Mouse (Mus musculus): ENCODE results near the gene Cwc22. TPM values are rescaled to one million over a fixed set of nuclear protein-coding genes. Genes with fewer than 3 reads are reported as not detected.

Cwc22 gene
- polyA plus RNA-seq, 1 experiment, result 27.5 TPM

- no peak for TF ChIP-seq GATA1 (IDR thresholded peaks at IDR 0.05; ENCODE audit: low read length)
Observed at GRCm38 (mm10) chr2:77947161-77947870, 1.1 kb upstream of the Cwc22 start.

DNA sequence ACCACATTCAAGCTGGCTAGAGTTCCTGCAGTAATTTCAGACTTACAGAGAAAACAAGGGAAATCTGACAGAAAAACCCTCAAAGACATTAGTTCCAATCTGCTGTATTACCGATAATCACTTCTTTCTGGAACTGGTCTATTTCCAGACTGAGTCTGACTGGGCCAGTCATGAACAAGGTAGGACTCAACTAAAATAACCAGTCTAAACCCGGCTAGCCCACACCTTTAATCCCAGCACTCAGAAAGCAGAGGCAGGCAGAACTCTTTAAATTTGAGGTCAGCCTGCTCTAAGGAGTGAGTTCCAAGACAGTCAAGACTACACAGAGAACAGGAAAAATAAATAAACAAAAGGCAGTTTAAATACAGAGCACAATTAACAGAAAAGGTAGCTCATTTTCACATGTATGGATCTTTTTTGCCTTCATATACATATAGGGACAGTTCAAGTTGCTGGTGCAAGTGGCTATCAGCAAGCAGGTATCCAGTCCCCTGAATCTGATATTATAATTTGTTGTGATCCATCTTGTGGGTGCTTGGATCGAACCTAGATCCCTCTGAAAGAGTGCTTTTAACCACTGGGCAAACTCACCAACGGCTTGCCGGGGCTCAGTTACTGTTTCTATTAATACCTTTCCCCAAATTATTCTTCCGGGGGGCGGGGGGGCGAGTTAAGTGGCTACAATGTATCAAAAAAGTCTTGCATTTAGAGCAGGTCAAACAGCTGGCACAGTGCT, 1.1 kb downstream of the Cwc22 start:
- TF ChIP-seq GATA1 (IDR thresholded peaks at IDR 0.05; ENCODE audit: low read length), result no peak

DNA sequence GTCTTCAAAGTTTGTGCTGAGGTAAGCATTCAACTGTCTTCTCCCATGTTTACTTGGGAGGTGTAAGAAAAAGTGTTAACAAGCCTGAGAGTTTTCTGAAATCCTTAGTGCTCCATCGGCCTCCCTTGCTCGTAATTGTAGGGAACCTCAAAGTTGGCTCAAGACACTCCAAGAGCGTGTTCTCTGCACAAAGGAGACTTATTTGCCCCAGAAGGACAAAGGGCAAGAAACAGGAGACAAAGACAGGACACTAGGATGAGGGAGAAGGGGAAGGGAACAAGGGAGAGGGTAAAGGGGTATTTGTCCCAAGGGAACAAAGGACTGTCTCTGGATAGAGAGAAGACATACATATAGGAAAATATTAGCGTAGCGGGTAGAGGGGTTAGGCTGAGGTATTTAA, 1.9 kb downstream of the Cwc22 start:
- no peak for TF ChIP-seq GATA1 (IDR thresholded peaks at IDR 0.05; ENCODE audit: low read length)

- no peak for TF ChIP-seq GATA1 (IDR thresholded peaks at IDR 0.05; ENCODE audit: low read length)
Observed at GRCm38 (mm10) chr2:77941944-77942343, 4.2 kb downstream of the Cwc22 start.

GRCm38 (mm10) chr2:77938317-77938716, 7.9 kb downstream of the Cwc22 start:
- no peak for TF ChIP-seq GATA1 (IDR thresholded peaks at IDR 0.05; ENCODE audit: low read length)

- no peak for TF ChIP-seq GATA1 (IDR thresholded peaks at IDR 0.05; ENCODE audit: low read length)
Observed at GRCm38 (mm10) chr2:77937818-77938217, 8.4 kb downstream of the Cwc22 start.

- no peak for TF ChIP-seq GATA1 (IDR thresholded peaks at IDR 0.05; ENCODE audit: low read length)
Observed at GRCm38 (mm10) chr2:77934138-77934537, 12.0 kb downstream of the Cwc22 start.

DNA sequence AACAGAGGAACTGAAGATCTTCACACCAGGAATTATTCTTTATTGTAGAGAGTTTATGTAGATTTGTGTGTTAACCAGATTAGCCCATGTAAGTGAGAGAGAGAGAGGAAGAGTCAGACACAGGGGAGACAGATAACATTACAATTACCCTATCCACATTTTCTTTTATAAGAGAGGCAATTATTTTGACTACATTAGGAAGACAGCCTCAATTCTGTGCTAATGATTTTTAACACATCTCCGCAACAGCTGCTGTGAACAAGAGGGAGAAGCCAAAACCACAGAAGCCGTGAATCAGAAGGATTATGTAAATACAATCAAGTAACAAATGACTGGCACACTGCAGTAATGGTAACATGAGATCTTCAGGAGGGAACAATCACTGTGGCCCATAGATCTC, 12.5 kb downstream of the Cwc22 start:
- TF ChIP-seq GATA1 (IDR thresholded peaks at IDR 0.05; ENCODE audit: low read length), result no peak

GRCm38 (mm10) chr2:77931958-77932357, 14.2 kb downstream of the Cwc22 start:
- TF ChIP-seq GATA1 (IDR thresholded peaks at IDR 0.05; ENCODE audit: low read length), result no peak

DNA sequence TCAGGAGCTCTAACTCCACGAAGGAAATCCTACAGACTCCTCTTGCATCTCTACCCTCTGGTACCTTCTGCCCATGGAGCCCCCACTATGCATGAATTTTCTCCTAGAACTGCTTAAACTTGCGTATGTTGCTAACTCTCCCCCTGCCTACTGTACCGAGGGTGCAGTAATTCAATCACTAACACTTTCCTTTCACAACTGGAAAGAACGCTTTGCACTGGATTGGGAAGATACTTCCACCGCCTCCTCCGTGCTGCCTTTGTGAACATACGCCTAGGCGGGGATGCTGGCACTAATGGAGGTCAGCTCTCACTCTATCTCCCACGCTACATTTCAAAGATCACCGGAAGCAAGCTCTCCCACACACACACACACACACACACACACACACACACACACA, 17.8 kb downstream of the Cwc22 start:
- no peak for TF ChIP-seq GATA1 (IDR thresholded peaks at IDR 0.05; ENCODE audit: low read length)

- no peak for TF ChIP-seq GATA1 (IDR thresholded peaks at IDR 0.05; ENCODE audit: low read length)
Observed at GRCm38 (mm10) chr2:77926468-77926867, 19.7 kb downstream of the Cwc22 start.

DNA sequence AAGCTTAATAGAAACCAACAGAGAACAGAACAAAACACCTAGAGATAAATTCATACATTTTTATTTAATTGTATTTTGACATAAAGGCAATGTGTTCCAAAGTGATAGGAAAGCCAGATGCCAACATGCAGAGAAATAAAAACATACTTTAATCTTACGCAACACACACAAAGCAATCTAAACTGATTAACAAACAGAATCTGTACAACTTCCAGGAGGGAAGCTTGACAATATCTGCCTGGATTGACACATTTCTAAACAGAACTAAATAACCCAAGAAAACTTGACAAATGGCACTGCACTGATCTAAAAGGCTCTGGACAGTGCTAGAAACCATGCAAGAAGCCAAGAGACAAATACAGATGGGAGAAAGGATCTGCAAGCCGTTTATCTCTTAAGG, 20.2 kb downstream of the Cwc22 start:
- TF ChIP-seq GATA1 (IDR thresholded peaks at IDR 0.05; ENCODE audit: low read length), result no peak

GRCm38 (mm10) chr2:77925187-77925924, 20.8 kb downstream of the Cwc22 start:
- TF ChIP-seq GATA1 (IDR thresholded peaks at IDR 0.05; ENCODE audit: low read length), result no peak

GRCm38 (mm10) chr2:77924003-77924402, 22.2 kb downstream of the Cwc22 start:
- no peak for TF ChIP-seq GATA1 (IDR thresholded peaks at IDR 0.05; ENCODE audit: low read length)

GRCm38 (mm10) chr2:77923182-77923581, 23.0 kb downstream of the Cwc22 start:
- no peak for TF ChIP-seq GATA1 (IDR thresholded peaks at IDR 0.05; ENCODE audit: low read length)

GRCm38 (mm10) chr2:77921307-77921706, 24.9 kb downstream of the Cwc22 start:
- no peak for TF ChIP-seq GATA1 (IDR thresholded peaks at IDR 0.05; ENCODE audit: low read length)

Data from G1E-ER4 (cell line).